Mouse (Mus musculus) G1E (cell line): Measurements from ENCODE around the gene Kdm4a. TPM values are rescaled to one million over a fixed set of nuclear protein-coding genes. Genes with fewer than 3 reads are reported as not detected.

Source experiments
- ATAC-seq: 2 replicates; pipeline ENCODE4 v1.8.0; 2016; ENCODE audit warnings: mild to moderate bottlenecking; ENCODE audit not compliant: insufficient number of reproducible peaks, poor library complexity, low FRiP score, severe bottlenecking; ENCODE audit errors: extremely low read depth
- DNase-seq: peaks from one replicate; pipeline ENCODE4 v3.0.0; 2012; ENCODE audit warnings: low spot score
- H3K27me3 ChIP-seq: 2 replicates; pipeline ENCODE4 v1.6.1; 2012; ENCODE audit warnings: mild to moderate bottlenecking, low read length, inconsistent platforms; ENCODE audit not compliant: insufficient read depth
- H3K36me3 ChIP-seq: replicated peaks from 2 replicates; pipeline ENCODE3; 2012; ENCODE audit warnings: mild to moderate bottlenecking, inconsistent platforms
- H3K4me1 ChIP-seq: 2 replicates; pipeline ENCODE4 v1.6.1; 2012; ENCODE audit warnings: low read depth, low read length, inconsistent platforms, mixed read lengths; ENCODE audit not compliant: insufficient read depth
- H3K4me3 ChIP-seq: 2 replicates; pipeline ENCODE4 v1.5.1; 2012; ENCODE audit warnings: low read depth, mild to moderate bottlenecking, inconsistent platforms, low read length, moderate library complexity, mixed read lengths
- H3K9me3 ChIP-seq: replicated peaks from 2 replicates; pipeline ENCODE4 v1.6.1; 2012; ENCODE audit warnings: inconsistent platforms
- CTCF ChIP-seq: IDR thresholded peaks from 2 replicates; pipeline ENCODE4 v1.5.1; 2012; ENCODE audit warnings: low read depth, low read length, inconsistent platforms, mixed read lengths
- GATA1 ChIP-seq: IDR thresholded peaks from 2 replicates; pipeline ENCODE4 v1.6.1; 2012; ENCODE audit warnings: borderline replicate concordance, low read length, inconsistent platforms, mixed read lengths
- GATA2 ChIP-seq: IDR thresholded peaks from 2 replicates; pipeline ENCODE4 v1.6.1; 2012; ENCODE audit warnings: low read depth, low read length, inconsistent platforms, borderline replicate concordance
- POLR2AphosphoS5 ChIP-seq: IDR thresholded peaks from 2 replicates; pipeline ENCODE4 v1.6.1; 2012; ENCODE audit warnings: low read depth, low read length, inconsistent platforms; ENCODE audit not compliant: insufficient replicate concordance
- TAL1 ChIP-seq: conservative IDR thresholded peaks from 2 replicates; pipeline ENCODE4 v1.6.1; 2012; ENCODE audit warnings: low read depth, low read length, inconsistent platforms, mixed read lengths
- polyA plus RNA-seq: library from polyadenylated mRNA; stranded (reverse); fragments of >175 nt; gene quantifications from 2 replicates; pipeline ENCODE4 v1.2.3, GENCODE M21; 2012
- total RNA-seq, 2 experiments: library from RNA; stranded (forward) in 1 of 2; stranded (reverse) in 1 of 2; fragments of 200-1000 nt in 1 of 2; fragments of >200 nt in 1 of 2; fragmentation: Nextera tagmentation in 1 of 2; gene quantifications; 2 replicates each; pipeline ENCODE4 v1.2.3; 2014 to 2017

Kdm4a gene
- total and polyA plus RNA-seq, 3 experiments = 39.4 to 50.5 (median 46.7) TPM

GRCm38 (mm10) chr4:118109649-118110048 lies 70.2 kb downstream of the Kdm4a start:
- Histone ChIP-seq H3K36me3 (peaks cover 58% of the 10 kb centered on the region), H3K4me1 (peaks cover 5% of the 10 kb centered on the region), H3K9me3 (peaks cover 10% of the 10 kb centered on the region), H3K4me3 (no peak overlapping the region), H3K27me3 (no peaks in the 10 kb centered on the region)
- no peak for ATAC-seq
- TF ChIP-seq CTCF (no peak), TAL1 (no peak), GATA1 (no peak), GATA2 (no peak), POLR2AphosphoS5 (no peak)
- DNase-seq = no peak

- H3K4me3 ChIP-seq = no peak overlapping the region
- no peaks in the 10 kb centered on the region for H3K27me3 ChIP-seq
- DNase-seq (no peak), ATAC-seq (no peak)
- H3K36me3 ChIP-seq = peaks cover 53% of the 10 kb centered on the region
- peaks cover 4% of the 10 kb centered on the region for H3K4me1 ChIP-seq
- TF ChIP-seq GATA2 (no peak), POLR2AphosphoS5 (no peak), TAL1 (no peak), CTCF (no peak), GATA1 (no peak)
- peaks cover 10% of the 10 kb centered on the region for H3K9me3 ChIP-seq
Observed at GRCm38 (mm10) chr4:118108779-118109178, 71.1 kb downstream of the Kdm4a start.

GRCm38 (mm10) chr4:118105256-118106053 lies 74.4 kb downstream of the Kdm4a start:
- H3K27me3 ChIP-seq = no peaks in the 10 kb centered on the region
- TF ChIP-seq POLR2AphosphoS5 (no peak), CTCF (no peak), GATA1 (no peak), GATA2 (no peak), TAL1 (no peak)
- DNase-seq (peak; percentile 7), ATAC-seq (no peak)
- peaks cover 51% of the 10 kb centered on the region for H3K36me3 ChIP-seq
- H3K9me3 ChIP-seq = no peaks in the 10 kb centered on the region
- H3K4me3 ChIP-seq = no peak overlapping the region
- peaks cover 4% of the 10 kb centered on the region for H3K4me1 ChIP-seq

- no peak for DNase-seq
- Histone ChIP-seq H3K27me3 (no peaks in the 10 kb centered on the region), H3K4me1 (peaks cover 6% of the 10 kb centered on the region), H3K4me3 (no peak overlapping the region), H3K9me3 (no peaks in the 10 kb centered on the region), H3K36me3 (peaks cover 67% of the 10 kb centered on the region)
- TF ChIP-seq CTCF (no peak), TAL1 (no peak), POLR2AphosphoS5 (no peak), GATA1 (no peak)
- ATAC-seq = no peak
Observed at GRCm38 (mm10) chr4:118103280-118103830, 76.5 kb downstream of the Kdm4a start.

GRCm38 (mm10) chr4:118101497-118101896 lies 78.3 kb downstream of the Kdm4a start:
- no peaks in the 10 kb centered on the region for H3K27me3 ChIP-seq
- ATAC-seq (no peak), DNase-seq (no peak)
- peaks cover 6% of the 10 kb centered on the region for H3K4me1 ChIP-seq
- H3K4me3 ChIP-seq = no peak overlapping the region
- peaks cover 69% of the 10 kb centered on the region for H3K36me3 ChIP-seq
- no peaks in the 10 kb centered on the region for H3K9me3 ChIP-seq
- TF ChIP-seq GATA1 = no peak
- no peak for TF ChIP-seq CTCF
- TF ChIP-seq GATA2 = no peak
- TF ChIP-seq POLR2AphosphoS5 = no peak
- TF ChIP-seq TAL1 = no peak

GRCm38 (mm10) chr4:118099637-118100364 lies 80.0 kb downstream of the Kdm4a start:
- no peak overlapping the region for H3K4me3 ChIP-seq
- TF ChIP-seq CTCF = no peak
- no peak for TF ChIP-seq GATA1
- no peak for TF ChIP-seq GATA2
- no peak for TF ChIP-seq POLR2AphosphoS5
- TF ChIP-seq TAL1 = no peak
- DNase-seq (no peak), ATAC-seq (no peak)
- peaks cover 6% of the 10 kb centered on the region for H3K4me1 ChIP-seq
- no peaks in the 10 kb centered on the region for H3K27me3 ChIP-seq
- H3K36me3 ChIP-seq = peaks cover 64% of the 10 kb centered on the region
- H3K9me3 ChIP-seq = no peaks in the 10 kb centered on the region
